Mouse (Mus musculus): ENCODE measurements at regions not wholly inside any gene's neighbourhood (a gene's known extent, or its start where the extent isn't known, plus 50 kb on each side); places are given as distances from the start of the nearest gene placed in this dataset.

DNA sequence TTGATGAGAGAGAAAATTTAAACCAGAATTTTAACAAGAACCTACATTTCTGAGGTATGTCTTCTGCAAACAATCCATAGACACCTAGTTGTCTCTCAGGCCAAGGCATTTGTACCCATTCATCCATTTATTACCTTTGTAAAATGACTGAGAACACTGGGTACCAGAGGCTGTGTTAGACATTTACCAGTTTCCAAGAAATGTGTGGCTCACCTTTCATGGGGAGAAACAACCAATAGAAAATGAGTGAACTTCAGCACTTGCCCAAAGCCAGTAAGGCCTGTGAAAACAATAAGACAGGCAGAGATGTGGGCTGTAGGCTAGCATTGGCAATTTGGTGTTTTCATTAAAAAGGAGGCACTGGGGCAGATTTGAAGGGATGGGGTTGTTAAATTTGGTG, 58.2 kb downstream of the Foxa2 start:
- TF ChIP-seq CTCF (IDR thresholded peaks at IDR 0.05; ENCODE audit: borderline replicate concordance, control insufficient read depth, extremely low read depth, insufficient read depth, low read length, poor library complexity): no peak
- TF ChIP-seq POLR2A (IDR thresholded peaks at IDR 0.05; ENCODE audit: control insufficient read depth, extremely low read depth, insufficient read depth, low read length, poor library complexity): no peak
